Mouse (Mus musculus) v-Abl transformed pro-B cells (cell line): ENCODE measurements around the gene Fam174a.

Experiments
- in situ Hi-C, 2 experiments: fragments of 400-800 bp; cut with MboI; formaldehyde crosslinking; loops; one replicate each; pipeline ENCODE4 v1.15.1; 2025; ENCODE audit not compliant: unreplicated experiment in 2 of 2

Fam174a gene

GRCm38 (mm10) chr1:95381028-95381427, 67.6 kb downstream of the Fam174a start:
- in situ Hi-C loops, result loop anchor here in 1 of 2 experiments (25.0 kb wide), 1 partner anchor 381 kb away; no protein-coding TSS in a partner anchor
